In the genomic region with DNA sequence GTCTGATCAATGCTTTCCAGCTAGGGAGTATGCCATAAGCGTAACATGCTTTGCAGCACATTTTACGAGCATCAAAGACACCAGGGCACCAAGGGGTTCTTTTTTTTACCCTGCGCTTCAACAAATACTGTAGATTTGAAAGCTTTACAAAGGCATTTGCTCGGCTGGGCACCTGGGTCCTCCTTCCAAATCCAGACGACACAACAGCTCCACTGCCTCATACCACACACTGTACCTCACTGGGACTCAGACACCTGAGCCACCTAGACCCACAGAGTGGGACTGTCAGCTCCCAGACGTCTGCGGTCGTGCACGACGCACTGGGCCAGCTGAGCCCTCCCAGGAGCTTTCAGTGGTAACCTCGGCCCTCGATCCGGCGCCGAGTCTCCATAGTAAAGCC, we compare ENCODE assay signal across 8 mouse cellular contexts. TPM values are rescaled to one million over a fixed set of nuclear protein-coding genes. Genes with fewer than 3 reads are reported as not detected.
DNase-seq lines count a peak whose midpoint lies in the region; ATAC-seq and TF ChIP-seq lines count a peak whose summit lies in the region.

No protein-coding gene starts in this region.

- H3K36me3 ChIP-seq in C2C12 (ENCODE audit: control insufficient read depth, insufficient read depth): no peaks in the 10 kb centered on the region
- no peaks in the 10 kb centered on the region for H3K36me3 ChIP-seq in embryonic facial prominence, embryonic 13.5 days

- ATAC-seq in embryonic facial prominence, embryonic 13.5 days (ENCODE audit: insufficient number of reproducible peaks, insufficient read depth, low FRiP score, low TSS enrichment, low read depth): no peak
- ATAC-seq in megakaryocyte progenitor cell, adult 5-6 weeks (replicated peaks; ENCODE audit: poor library complexity): no peak; the same call in 1 of the 2 replicates

- H3K79me3 ChIP-seq in C2C12 (ENCODE audit: low read depth): peaks cover 37% of the 10 kb centered on the region

- H3K27ac ChIP-seq in embryonic facial prominence, embryonic 13.5 days: no peak overlapping the region

- peak overlapping the region; percentile 80 for H3K9ac ChIP-seq in embryonic facial prominence, embryonic 13.5 days

- H3K4me3 ChIP-seq in C2C12 (ENCODE audit: insufficient read depth, poor library complexity, severe bottlenecking): peak overlapping the region; percentile 71
- H3K4me3 ChIP-seq in embryonic facial prominence, embryonic 13.5 days: peak overlapping the region; percentile 78

- WGBS in embryonic facial prominence, embryonic 13.5 days: 2% methylated on average over 15 of the region's 15 CpGs

- peak; percentile 31 for DNase-seq in T-cell, adult 2 months (ENCODE audit: low spot score)
- DNase-seq in heart, postnatal 14 days: peak; percentile 34 to 36
- peak; percentile 20 to 23 for DNase-seq in layer of hippocampus, postnatal 10 days (ENCODE audit: low spot score in 2 of 2)
- DNase-seq in lung, postnatal 10 days: peak; percentile 11
- peak; percentile 23 to 52 for DNase-seq in right cerebral cortex, adult 2 months (ENCODE audit: low spot score in 2 of 2)

- no peaks in the 10 kb centered on the region for H3K27me3 ChIP-seq in C2C12 (ENCODE audit: control insufficient read depth, insufficient read depth, insufficient read length)
- H3K27me3 ChIP-seq in embryonic facial prominence, embryonic 13.5 days: no peaks in the 10 kb centered on the region

- H3K9me3 ChIP-seq in embryonic facial prominence, embryonic 13.5 days: no peaks in the 10 kb centered on the region

- intact Hi-C loops in heart, postnatal 14 days (cut with DNase I): loop anchor here (5.0 to 10.0 kb wide), 2 partner anchors 117 to 304 kb away; a partner anchor contains a TSS

- peak overlapping the region; percentile 90 for H3K4me2 ChIP-seq in embryonic facial prominence, embryonic 13.5 days

- 0 out of 2 replicates have a peak, but pooled peaks cover 12% of the 10 kb centered on the region for H3K4me1 ChIP-seq in embryonic facial prominence, embryonic 13.5 days

- H3ac ChIP-seq in C2C12 (ENCODE audit: control insufficient read depth, insufficient read length, low read depth): peak overlapping the region; percentile 87

- TF ChIP-seq CTCF in C2C12 (IDR thresholded peaks at IDR 0.05; ENCODE audit: control insufficient read depth, insufficient read depth, insufficient read length): no peak

- H3K79me2 ChIP-seq in C2C12 (ENCODE audit: control insufficient read depth, insufficient read depth): peaks cover 58% of the 10 kb centered on the region

TF ChIP-seq in C2C12, 6 proteins besides CTCF, POLR2A, EP300 and RAD21:
- no peak for TF ChIP-seq MAX (IDR thresholded peaks at IDR 0.05)
- no peak for TF ChIP-seq USF1 (IDR thresholded peaks at IDR 0.05; ENCODE audit: low read depth)
- no peak for TF ChIP-seq FOSL1 (IDR thresholded peaks at IDR 0.05; ENCODE audit: insufficient read depth, low read length, poor library complexity, severe bottlenecking)
- no peak for TF ChIP-seq MYOG (IDR thresholded peaks at IDR 0.05; ENCODE audit: control insufficient read depth, extremely low read depth, insufficient read length)
- TF ChIP-seq MYOD1 (IDR thresholded peaks at IDR 0.05; ENCODE audit: control insufficient read depth, insufficient read length, low read depth): no peak
- TF ChIP-seq CEBPB (IDR thresholded peaks at IDR 0.05; ENCODE audit: low read depth): no peak

RNA-seq across cellular contexts. Expression of a gene that starts 1.2 kb away (rescaled TPM):
- polyA plus RNA-seq in C2C12 (2012; fragmentation: generic; extraction: Trizol): 5.3 TPM
- 5.4 and 5.6 TPM in 2 replicates for polyA plus RNA-seq in embryonic facial prominence, embryonic 13.5 days (2015; fragmentation: Nextera tagmentation; extraction: Ambion mirVana)
- total RNA-seq in heart, postnatal 14 days (2021): 10 to 100 TPM; 35.8 to 41.7 TPM
- 10 to 100 TPM; 25.1 to 26.2 TPM for total RNA-seq in layer of hippocampus, postnatal 10 days (2021)
- 4.4 and 4.7 TPM in 2 replicates for total RNA-seq in megakaryocyte progenitor cell, adult 5-6 weeks (2015)
- 9.8 and 10.3 TPM in 2 replicates for total RNA-seq in megakaryocyte progenitor cell, adult 5-6 weeks (2017)
